Mouse (Mus musculus) spleen, postnatal 14 days (tissue): Measurements from ENCODE around the gene Mmadhc.

Experiments
- DNase-seq, 2 experiments: peaks; one replicate each; pipeline ENCODE4 v3.0.0; 2021 to 2022; ENCODE audit warnings: low spot score in 2 of 2

The Mmadhc gene

DNA sequence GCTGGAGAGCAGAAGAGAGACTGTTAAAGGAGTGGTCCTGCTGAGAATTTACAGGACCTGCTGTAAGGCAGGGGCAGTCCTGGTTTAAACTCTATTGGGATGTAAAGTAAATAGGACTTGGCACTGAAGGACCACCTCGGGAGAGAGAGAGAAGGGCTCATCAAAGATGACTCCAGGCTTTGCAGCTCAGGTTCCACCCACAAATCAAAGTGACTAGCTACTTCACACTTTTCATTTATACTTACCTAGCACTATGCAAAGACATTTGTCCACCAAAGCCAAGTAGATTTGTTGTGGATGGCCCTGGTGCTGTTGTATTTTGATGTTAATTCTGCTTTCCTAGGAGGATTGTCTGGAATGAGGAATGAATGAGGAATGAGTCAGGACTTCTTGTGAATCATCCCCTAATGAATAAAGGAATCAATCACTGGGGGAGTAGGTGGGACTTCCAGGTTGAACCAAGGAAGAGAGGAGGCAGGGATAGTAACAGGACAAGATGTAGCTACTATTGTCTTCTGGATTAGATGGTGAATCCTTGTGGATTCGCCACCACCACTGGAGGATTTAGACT, 31.3 kb downstream of the Mmadhc start:
- no peak for DNase-seq

DNA sequence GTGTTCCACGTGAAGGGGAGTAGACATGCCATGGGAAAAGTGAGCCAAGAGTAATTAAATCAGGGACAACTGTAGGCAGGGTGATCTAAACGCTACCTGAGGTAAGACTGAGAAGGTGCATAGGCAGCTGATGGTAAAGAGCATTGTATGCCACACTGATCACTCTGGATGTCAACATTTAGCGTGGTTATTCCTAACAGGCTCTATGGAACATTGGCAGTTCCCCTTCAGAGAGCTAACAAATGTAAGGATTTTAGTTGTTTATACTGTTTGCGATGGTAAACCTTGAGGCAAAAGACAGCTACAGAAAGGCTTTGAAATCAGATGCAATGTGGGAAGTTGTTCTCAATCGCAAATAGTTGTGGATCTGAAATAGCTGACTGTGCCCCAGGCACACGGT, 32.5 kb downstream of the Mmadhc start:
- no peak for DNase-seq

GRCm38 (mm10) chr2:50254955-50255354, 41.6 kb downstream of the Mmadhc start:
- no peak for DNase-seq

GRCm38 (mm10) chr2:50248551-50248950, 48.0 kb downstream of the Mmadhc start:
- no peak for DNase-seq

GRCm38 (mm10) chr2:50233491-50233890, 63.1 kb downstream of the Mmadhc start:
- no peak for DNase-seq
